Mouse (Mus musculus): Measurements from ENCODE around the gene Fblim1.

Fblim1 gene

GRCm38 (mm10) chr4:141625774-141626550 is 20.1 kb upstream of the Fblim1 start:
- 89% methylated on average over 16 of the region's 16 CpGs for WGBS

GRCm38 (mm10) chr4:141624983-141625773 is 19.3 kb upstream of the Fblim1 start:
- 79% methylated on average over 19 of the region's 19 CpGs for WGBS

GRCm38 (mm10) chr4:141624134-141624533 is 18.2 kb upstream of the Fblim1 start:
- WGBS, result 78% methylated on average over 8 of the region's 8 CpGs

- 47% methylated on average over 1 of the region's 1 CpGs for WGBS
These were observed 17.8 kb upstream of the Fblim1 start, which contains the start of gene Slc25a34 for GRCm38 (mm10) chr4:141623666-141624065. Gene Slc25a34 (minus strand): TSS chr4:141623821.

- 86% methylated on average over 11 of the region's 11 CpGs for WGBS
These were observed 17.1 kb upstream of the Fblim1 start for GRCm38 (mm10) chr4:141623037-141623436.

GRCm38 (mm10) chr4:141622580-141622979 is 16.7 kb upstream of the Fblim1 start:
- WGBS, result 84% methylated on average over 5 of the region's 5 CpGs

GRCm38 (mm10) chr4:141622091-141622490 is 16.2 kb upstream of the Fblim1 start:
- WGBS, result 89% methylated on average over 8 of the region's 8 CpGs

- WGBS, result 86% methylated on average over 8 of the region's 8 CpGs
These were observed 15.4 kb upstream of the Fblim1 start for GRCm38 (mm10) chr4:141621297-141621696.

GRCm38 (mm10) chr4:141619299-141619883 is 13.5 kb upstream of the Fblim1 start:
- WGBS, result 86% methylated on average over 9 of the region's 9 CpGs

GRCm38 (mm10) chr4:141618565-141619243 is 12.8 kb upstream of the Fblim1 start, which contains the start of gene Tmem82:
Gene Tmem82 (minus strand): TSS chr4:141618633.
- 31% methylated on average over 20 of the region's 20 CpGs for WGBS

GRCm38 (mm10) chr4:141617863-141618564 is 12.1 kb upstream of the Fblim1 start:
- WGBS, result 22% methylated on average over 22 of the region's 22 CpGs

GRCm38 (mm10) chr4:141617299-141617698 is 11.4 kb upstream of the Fblim1 start:
- WGBS, result 16% methylated on average over 20 of the region's 20 CpGs

- 79% methylated on average over 6 of the region's 6 CpGs for WGBS
These were observed 10.9 kb upstream of the Fblim1 start for GRCm38 (mm10) chr4:141616811-141617210.

GRCm38 (mm10) chr4:141614946-141615345 is 9.1 kb upstream of the Fblim1 start:
- WGBS, result 79% methylated on average over 14 of the region's 14 CpGs

- WGBS, result 76% methylated on average over 6 of the region's 6 CpGs
These were observed 3.6 kb upstream of the Fblim1 start for GRCm38 (mm10) chr4:141609538-141609937.

- 97% methylated on average over 5 of the region's 5 CpGs for WGBS
These were observed 475 bp downstream of the Fblim1 start for GRCm38 (mm10) chr4:141605421-141605820.

- WGBS, result 73% methylated on average over 8 of the region's 8 CpGs
These were observed 1.4 kb downstream of the Fblim1 start for GRCm38 (mm10) chr4:141604493-141604892.

GRCm38 (mm10) chr4:141603921-141604320 is 2.0 kb downstream of the Fblim1 start:
- WGBS, result 82% methylated on average over 4 of the region's 4 CpGs

- 92% methylated on average over 11 of the region's 11 CpGs for WGBS
These were observed 3.2 kb downstream of the Fblim1 start for GRCm38 (mm10) chr4:141602523-141603223.

- whole genome bisulfite sequencing, result 73% methylated on average over 12 of the region's 12 CpGs
These were observed 4.6 kb downstream of the Fblim1 start for GRCm38 (mm10) chr4:141601148-141601862.

Measured in cerebral cortex, adult 2 months (tissue).